Mouse (Mus musculus) limb, embryonic 14.5 days (tissue): ENCODE measurements around the gene Tradd. TPM values are rescaled to one million over a fixed set of nuclear protein-coding genes. Genes with fewer than 3 reads are reported as not detected.
A peak's percentile ranks its signal among the peaks of the same experiment; 100 is the strongest.

Source experiments
- ATAC-seq: fragments of 200-750 bp; cut with Nextera tagmentation; 2 replicates; pipeline ENCODE4 v1.8.0; 2017; ENCODE audit warnings: low read depth, moderate number of reproducible peaks, moderate TSS enrichment; ENCODE audit not compliant: low FRiP score
- DNase-seq: peaks from one replicate; pipeline ENCODE4 v3.0.0-alpha.2; 2015; ENCODE audit warnings: low spot score
- H3K27ac ChIP-seq: fragments of 300-500 bp; sonication (generic); replicated peaks from 2 replicates; pipeline ENCODE4 v1.5.1; 2014; ENCODE audit warnings: low read depth, mild to moderate bottlenecking, low read length, moderate library complexity, mixed read lengths
- H3K27me3 ChIP-seq: fragments of 300-500 bp; sonication (generic); 2 replicates; pipeline ENCODE4 v1.6.1; 2014; ENCODE audit warnings: low read length, mixed read lengths; ENCODE audit not compliant: control insufficient read depth, insufficient read depth
- H3K36me3 ChIP-seq: fragments of 300-500 bp; sonication (generic); 2 replicates; pipeline ENCODE4 v1.6.1; 2014; ENCODE audit warnings: mild to moderate bottlenecking, low read length, moderate library complexity, mixed read lengths; ENCODE audit not compliant: control insufficient read depth, insufficient read depth
- H3K4me1 ChIP-seq: fragments of 300-500 bp; sonication (generic); 2 replicates; pipeline ENCODE4 v1.6.1; 2014; ENCODE audit warnings: antibody characterized with exemption, low read length, mixed read lengths; ENCODE audit not compliant: control insufficient read depth, insufficient read depth
- H3K4me2 ChIP-seq: fragments of 300-500 bp; sonication (generic); replicated peaks from 2 replicates; pipeline ENCODE4 v1.6.1; 2014; ENCODE audit warnings: low read depth, mild to moderate bottlenecking, low read length, moderate library complexity; ENCODE audit not compliant: severe bottlenecking
- H3K4me3 ChIP-seq: fragments of 300-500 bp; sonication (generic); replicated peaks from 2 replicates; pipeline ENCODE4 v1.5.1; 2014; ENCODE audit warnings: low read length
- H3K9ac ChIP-seq: fragments of 300-500 bp; sonication (generic); 2 replicates; pipeline ENCODE4 v1.6.1; 2014; ENCODE audit warnings: mild to moderate bottlenecking, low read depth, low read length, moderate library complexity; ENCODE audit not compliant: severe bottlenecking
- H3K9me3 ChIP-seq: fragments of 300-500 bp; sonication (generic); 2 replicates; pipeline ENCODE4 v1.6.1; 2016; ENCODE audit warnings: low read length; ENCODE audit not compliant: control insufficient read depth
- POLR2A ChIP-seq: fragments of 200-500 bp; IDR thresholded peaks from 2 replicates; pipeline ENCODE4 v1.8.0; 2012; ENCODE audit warnings: inconsistent platforms, mild to moderate bottlenecking, moderate library complexity, borderline replicate concordance; ENCODE audit not compliant: insufficient read depth, insufficient read length; ENCODE audit errors: extremely low read depth
- WGBS: fragments of 180-500 bp; shearing (Covaris S2); extraction: QIAGEN DNeasy Blood & Tissue Kit; methylation state at CpG from one replicate; pipeline ENCODE4 v1.1.7; 2014; 5-methylcytosine and 5-hydroxymethylcytosine counted together
- polyA plus RNA-seq, 2 experiments: library from polyadenylated mRNA; depleted of rRNA in 1 of 2; stranded (reverse) in 1 of 2; unstranded in 1 of 2; fragments of >200 nt; fragmentation: Nextera tagmentation in 1 of 2; extraction: Ambion mirVana in 1 of 2; gene quantifications; 2 replicates each; pipeline versions ENCODE4 v1.2.1 to v1.2.3; 2012 to 2014

The Tradd gene
- polyA plus RNA-seq, 2 experiments = 12.8 to 26.2 TPM

GRCm38 (mm10) chr8:105257318-105258114 lies 6.9 kb downstream of the Tradd start:
- Histone ChIP-seq H3K9ac (no peak overlapping the region), H3K4me1 (peaks cover 24% of the 10 kb centered on the region), H3K4me2 (no peak overlapping the region), H3K9me3 (no peaks in the 10 kb centered on the region; the same call in 1 of the 2 replicates), H3K27ac (no peak overlapping the region), H3K27me3 (peaks cover 42% of the 10 kb centered on the region), H3K4me3 (no peak overlapping the region), H3K36me3 (peaks cover 13% of the 10 kb centered on the region)
- no peak for TF ChIP-seq POLR2A
- WGBS = 72% methylated on average over 7 of the region's 7 CpGs
- ATAC-seq (no peak), DNase-seq (no peak)

- Histone ChIP-seq H3K36me3 (peaks cover 37% of the 10 kb centered on the region), H3K27ac (peak within 1 kb of the TSS; percentile 91), H3K4me3 (peak within 1 kb of the TSS; percentile 65), H3K4me2 (peak within 1 kb of the TSS; percentile 83), H3K9me3 (no peaks in the 10 kb centered on the region), H3K27me3 (peaks cover 29% of the 10 kb centered on the region), H3K4me1 (peaks cover 24% of the 10 kb centered on the region), H3K9ac (peak within 1 kb of the TSS; percentile 83)
- no peak for TF ChIP-seq POLR2A
- under 1% methylated on average over 14 of the region's 14 CpGs for WGBS
- DNase-seq = peak; percentile 84
- ATAC-seq = peak; percentile 78
These were observed 9.5 kb downstream of the Tradd start, which contains the start of gene B3gnt9 for GRCm38 (mm10) chr8:105254966-105255350. Gene B3gnt9 (minus strand): TSS chr8:105255153.

- Histone ChIP-seq H3K4me2 (peak overlapping the region; percentile 83), H3K4me3 (peak overlapping the region; percentile 65), H3K4me1 (peaks cover 20% of the 10 kb centered on the region), H3K9me3 (no peaks in the 10 kb centered on the region), H3K27ac (peak overlapping the region; percentile 91), H3K9ac (peak overlapping the region; percentile 83), H3K36me3 (peaks cover 43% of the 10 kb centered on the region), H3K27me3 (peaks cover 23% of the 10 kb centered on the region)
- WGBS = under 1% methylated on average over 44 of the region's 74 CpGs
- peak; percentile 88 for ATAC-seq
- DNase-seq = peak; percentile 90
- 0 out of 2 replicates have a peak, but pooled peaks have one; percentile 29 for TF ChIP-seq POLR2A
These were observed 10.1 kb downstream of the Tradd start for GRCm38 (mm10) chr8:105254152-105254965.

- ATAC-seq = no peak
- H3K27ac ChIP-seq = peak overlapping the region; percentile 91; the same call in 1 of the 2 replicates
- H3K4me1 ChIP-seq = peaks cover 14% of the 10 kb centered on the region
- WGBS = 33% methylated on average over 20 of the region's 20 CpGs
- peak overlapping the region; percentile 83 for H3K4me2 ChIP-seq
- H3K9ac ChIP-seq = peak overlapping the region; percentile 83; the same call in 1 of the 2 replicates
- H3K4me3 ChIP-seq = peak overlapping the region; percentile 65
- peaks cover 49% of the 10 kb centered on the region for H3K36me3 ChIP-seq
- H3K27me3 ChIP-seq = peaks cover 17% of the 10 kb centered on the region
- DNase-seq = no peak
- TF ChIP-seq POLR2A = no peak
- H3K9me3 ChIP-seq = no peaks in the 10 kb centered on the region
These were observed 10.7 kb downstream of the Tradd start for GRCm38 (mm10) chr8:105253766-105254151.
